Mouse (Mus musculus) frontal cortex, postnatal 14 days (tissue): Measurements from ENCODE around the gene Sh2d3c.

ENCODE experiments used
- DNase-seq, 2 experiments: peaks; one replicate each; pipeline ENCODE4 v3.0.0; 2022; ENCODE audit warnings: low spot score in 2 of 2

Sh2d3c gene

GRCm38 (mm10) chr2:32724832-32725790 lies 4.3 kb downstream of the Sh2d3c start:
- no peak for DNase-seq

DNA sequence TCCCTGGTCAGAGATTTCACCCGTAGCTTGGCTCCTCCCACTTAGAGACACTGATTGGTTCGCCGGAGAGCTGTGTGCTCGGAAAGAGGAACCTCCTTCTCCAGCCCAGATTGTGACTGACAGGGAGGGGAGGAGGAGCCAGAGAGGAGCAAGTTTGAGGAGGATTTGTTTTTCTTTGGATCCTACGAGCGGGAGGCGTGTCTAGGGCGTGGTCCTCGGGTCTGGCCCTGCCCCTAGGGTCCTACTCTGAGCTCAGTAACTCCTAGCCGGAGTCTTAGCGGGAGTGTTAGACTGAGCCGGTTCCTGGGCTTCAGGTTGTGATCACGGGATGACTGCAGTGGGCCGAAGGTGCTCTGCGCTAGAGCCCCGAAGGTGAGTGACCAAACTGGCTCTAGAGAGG lies 6.6 kb downstream of the Sh2d3c start:
- peak; percentile 78 to 80 for DNase-seq

DNA sequence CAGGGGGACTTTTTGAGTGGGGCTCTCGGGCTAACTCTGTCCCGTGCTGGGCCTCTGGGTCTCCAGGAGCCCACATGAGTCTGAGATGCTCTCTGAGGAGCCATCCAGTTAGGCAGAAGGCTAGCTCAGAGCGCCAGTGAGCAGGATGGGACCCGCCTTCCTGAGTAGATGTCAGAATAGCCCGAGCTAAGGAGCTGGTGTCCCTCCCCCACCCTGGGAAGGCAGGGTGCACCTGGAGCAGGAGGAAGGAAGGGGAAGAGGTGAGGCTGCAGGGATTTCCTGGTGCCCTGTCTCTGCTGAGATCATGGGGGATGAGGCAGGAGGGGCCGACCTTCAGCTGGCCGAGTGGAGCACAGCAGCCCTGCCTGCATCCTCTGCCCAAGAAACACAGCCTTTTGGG lies 7.6 kb downstream of the Sh2d3c start:
- DNase-seq, result no peak

- DNase-seq, result no peak
These were observed 8.7 kb downstream of the Sh2d3c start for GRCm38 (mm10) chr2:32729547-32729946.

DNA sequence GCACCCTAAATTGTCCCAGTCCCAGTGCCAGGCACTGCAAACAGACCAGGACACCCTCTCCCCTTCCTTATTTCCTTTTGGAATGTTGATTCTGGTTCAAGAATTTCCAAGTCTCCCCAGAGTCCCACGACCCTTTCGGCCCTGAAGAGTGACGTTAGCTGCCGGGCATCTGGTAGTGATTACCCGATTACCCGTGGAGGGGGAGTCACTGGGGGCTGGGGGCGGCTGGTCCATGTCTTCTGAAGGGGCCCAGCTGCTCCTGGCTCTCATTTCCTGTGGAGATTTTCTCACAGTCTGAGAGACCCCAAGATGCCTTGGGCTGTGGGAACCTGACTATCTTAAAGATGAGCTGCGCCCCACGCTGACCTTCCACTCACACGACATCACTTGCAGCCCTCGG lies 10.0 kb downstream of the Sh2d3c start:
- no peak for DNase-seq

DNA sequence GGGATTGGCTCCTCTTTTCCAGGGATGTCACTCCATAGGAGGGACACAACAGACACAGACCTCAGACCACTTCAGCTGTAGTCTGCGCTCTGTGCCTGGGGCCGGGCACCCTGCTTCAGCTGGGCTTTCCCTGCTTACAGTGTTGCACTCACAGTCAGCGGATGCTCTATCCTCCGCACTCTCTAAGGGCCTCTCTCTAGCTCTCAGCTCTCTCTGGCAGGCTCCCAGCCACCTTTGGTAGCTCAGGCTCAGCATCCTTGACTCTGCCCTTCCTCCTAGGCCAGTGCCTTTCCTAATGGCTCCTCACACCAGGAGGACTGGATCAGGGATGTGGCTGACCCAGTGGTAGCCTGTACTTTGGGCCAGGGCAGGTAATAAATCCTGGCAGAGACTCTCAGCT lies 11.1 kb downstream of the Sh2d3c start:
- DNase-seq, result no peak

- no peak for DNase-seq
These were observed 11.8 kb downstream of the Sh2d3c start for GRCm38 (mm10) chr2:32732695-32733094.

- no peak for DNase-seq
These were observed 13.6 kb downstream of the Sh2d3c start for GRCm38 (mm10) chr2:32734480-32734879.

DNA sequence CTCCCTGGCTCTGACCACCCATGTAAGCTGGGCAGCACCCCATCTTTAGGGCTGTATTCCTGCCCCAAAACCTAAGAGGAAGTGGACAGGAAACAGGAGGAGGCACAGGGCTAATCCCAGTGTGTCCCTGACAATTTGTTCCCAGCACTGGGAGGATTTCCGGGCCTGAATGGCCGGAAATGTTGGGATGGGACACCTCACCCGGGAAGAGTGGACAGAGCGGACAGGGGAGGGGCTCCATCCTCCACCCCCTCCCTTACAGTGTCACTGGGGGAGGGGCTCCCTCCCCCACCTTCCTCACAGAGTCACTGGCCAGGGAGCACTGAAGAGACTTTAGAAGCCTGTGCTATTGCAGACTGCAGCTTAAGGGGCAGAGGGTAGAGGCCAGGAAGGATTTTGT lies 14.1 kb downstream of the Sh2d3c start:
- no peak for DNase-seq

DNA sequence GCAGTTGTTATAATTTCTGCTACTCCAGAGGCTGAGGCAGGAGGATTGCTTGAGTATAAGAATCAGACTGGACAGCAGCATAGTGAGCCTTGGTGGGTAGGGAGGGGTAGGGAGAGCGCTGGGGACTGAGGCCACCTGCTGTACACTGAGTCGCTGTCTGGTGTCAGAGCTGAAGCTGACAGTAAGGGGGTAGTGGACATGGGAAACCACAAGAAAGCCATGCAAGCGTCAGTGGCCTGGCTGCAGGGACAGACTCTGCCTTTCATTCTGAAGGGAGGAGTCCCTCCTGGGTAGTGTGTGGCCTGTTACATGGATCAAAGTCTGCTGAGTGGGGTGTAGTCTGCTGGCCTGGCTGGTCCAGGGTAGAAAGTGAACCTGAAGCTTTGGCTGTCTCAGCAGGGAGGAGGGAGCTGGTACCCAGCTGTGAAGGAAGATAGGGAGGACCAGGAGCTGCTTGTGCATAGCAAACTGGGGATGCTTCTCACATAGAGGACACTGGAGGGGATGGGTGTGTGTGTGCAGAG lies 15.5 kb downstream of the Sh2d3c start:
- DNase-seq, result no peak

DNA sequence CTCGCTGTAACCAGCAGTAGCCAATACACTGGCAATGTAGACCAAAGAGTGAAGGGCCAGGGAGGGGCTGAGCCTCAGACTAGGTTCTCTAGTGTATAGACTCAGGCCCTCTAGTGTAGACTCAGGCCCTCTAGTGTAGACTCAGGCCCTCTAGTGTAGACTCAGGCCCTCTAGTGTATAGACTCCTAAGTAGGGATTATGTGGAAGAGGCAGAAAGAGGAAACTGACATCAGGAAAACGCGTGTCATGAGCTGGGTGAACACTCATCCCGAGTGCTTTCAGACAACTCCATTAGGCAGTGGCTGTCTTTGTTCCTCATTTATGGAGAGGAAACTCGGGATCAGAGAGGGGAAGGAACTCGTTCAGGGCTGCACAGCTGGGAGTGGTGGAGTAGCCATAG lies 16.2 kb downstream of the Sh2d3c start:
- DNase-seq, result no peak

GRCm38 (mm10) chr2:32739311-32739710 lies 18.5 kb downstream of the Sh2d3c start:
- DNase-seq, result no peak

- no peak for DNase-seq
These were observed 20.0 kb downstream of the Sh2d3c start, which contains the start of gene 6330409D20Rik for GRCm38 (mm10) chr2:32740916-32741272. Gene 6330409D20Rik, minus strand, starts transcription at chr2:32741016.

DNA sequence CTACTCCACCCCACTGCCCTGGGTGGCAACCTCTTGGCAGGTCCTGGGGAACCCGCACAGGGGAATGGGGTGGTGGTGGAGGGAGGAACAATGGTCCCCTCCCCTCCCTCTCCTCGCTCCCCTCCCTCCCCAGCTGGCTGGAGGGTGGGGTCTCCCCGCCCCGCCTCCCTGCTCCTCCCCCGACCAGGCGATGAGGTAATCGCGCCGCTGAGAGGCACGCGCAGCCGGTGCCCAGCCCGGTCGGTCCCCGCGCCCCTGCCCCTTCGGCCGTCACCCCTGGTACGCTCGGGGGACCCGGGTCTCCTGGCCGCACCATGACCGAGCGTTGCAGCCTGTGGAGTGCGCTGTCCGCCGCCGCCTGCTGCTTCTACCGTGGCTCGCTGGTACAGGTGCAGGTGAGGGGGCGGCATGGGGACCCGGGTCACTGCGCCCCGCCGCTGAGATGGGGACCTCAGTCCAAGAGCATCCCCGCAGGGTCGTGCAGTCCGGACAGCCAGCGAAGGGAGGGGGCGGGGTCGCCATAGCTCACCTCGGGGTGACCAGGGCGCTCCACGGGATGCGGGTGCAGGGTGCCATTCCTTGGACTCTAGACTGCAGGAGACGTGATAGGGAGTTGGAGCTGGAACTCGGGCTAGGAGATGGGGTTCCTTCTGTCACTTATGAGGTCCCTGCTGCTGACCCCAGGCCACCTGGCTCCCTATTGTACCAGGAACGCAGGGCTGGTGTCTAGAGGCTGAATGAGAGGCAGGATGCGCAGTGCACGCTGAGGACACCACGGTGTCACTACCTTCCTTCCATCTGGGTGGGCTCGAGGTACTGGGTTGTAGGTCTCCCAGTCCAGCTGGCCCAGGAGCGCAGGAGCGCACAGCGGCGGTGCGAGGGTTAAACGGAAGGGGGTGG lies 20.7 kb downstream of the Sh2d3c start:
- peak in 1 of 2 experiments; percentile 55 for DNase-seq

DNA sequence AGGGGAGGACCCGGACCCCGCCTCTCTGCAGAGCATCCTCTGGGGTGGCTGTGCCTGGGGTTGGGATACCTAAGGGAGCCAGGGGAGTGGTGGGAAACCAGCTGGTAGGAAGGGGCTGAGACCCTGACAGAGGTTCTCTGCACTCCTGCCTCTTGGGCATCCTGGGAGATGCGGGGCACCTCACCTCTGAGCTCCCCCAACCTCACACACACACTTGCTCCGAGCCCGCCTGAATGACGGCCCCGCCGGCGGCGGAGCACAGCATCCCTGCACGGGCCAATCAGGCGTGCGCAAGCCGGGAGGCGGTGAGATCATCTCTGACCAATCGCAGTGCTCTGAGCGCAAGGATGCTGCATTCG lies 21.3 kb downstream of the Sh2d3c start:
- peak; percentile 79 for DNase-seq

GRCm38 (mm10) chr2:32744272-32744982 lies 23.6 kb downstream of the Sh2d3c start:
- no peak for DNase-seq

DNA sequence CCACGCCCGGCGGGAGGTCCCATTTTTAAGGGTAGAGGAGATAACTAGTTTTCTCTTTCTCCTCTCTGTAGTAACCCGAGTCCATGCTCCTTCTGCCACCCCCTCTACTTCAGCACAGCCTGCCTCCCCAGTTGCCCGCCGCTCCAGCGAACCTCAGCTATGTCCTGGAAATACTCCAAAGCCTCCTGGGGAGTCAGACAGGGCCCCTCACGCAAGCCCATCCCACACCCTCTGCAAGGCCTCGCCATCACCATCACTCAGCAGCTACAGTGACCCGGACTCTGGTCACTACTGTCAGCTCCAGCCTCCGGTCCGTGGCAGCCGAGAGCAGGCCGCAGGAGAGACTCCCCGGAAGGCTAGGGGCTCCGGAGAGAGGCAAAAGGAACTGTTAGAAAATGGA lies 28.2 kb downstream of the Sh2d3c start:
- DNase-seq, result no peak

- DNase-seq, result no peak
These were observed 29.3 kb downstream of the Sh2d3c start for GRCm38 (mm10) chr2:32750199-32750598.

DNA sequence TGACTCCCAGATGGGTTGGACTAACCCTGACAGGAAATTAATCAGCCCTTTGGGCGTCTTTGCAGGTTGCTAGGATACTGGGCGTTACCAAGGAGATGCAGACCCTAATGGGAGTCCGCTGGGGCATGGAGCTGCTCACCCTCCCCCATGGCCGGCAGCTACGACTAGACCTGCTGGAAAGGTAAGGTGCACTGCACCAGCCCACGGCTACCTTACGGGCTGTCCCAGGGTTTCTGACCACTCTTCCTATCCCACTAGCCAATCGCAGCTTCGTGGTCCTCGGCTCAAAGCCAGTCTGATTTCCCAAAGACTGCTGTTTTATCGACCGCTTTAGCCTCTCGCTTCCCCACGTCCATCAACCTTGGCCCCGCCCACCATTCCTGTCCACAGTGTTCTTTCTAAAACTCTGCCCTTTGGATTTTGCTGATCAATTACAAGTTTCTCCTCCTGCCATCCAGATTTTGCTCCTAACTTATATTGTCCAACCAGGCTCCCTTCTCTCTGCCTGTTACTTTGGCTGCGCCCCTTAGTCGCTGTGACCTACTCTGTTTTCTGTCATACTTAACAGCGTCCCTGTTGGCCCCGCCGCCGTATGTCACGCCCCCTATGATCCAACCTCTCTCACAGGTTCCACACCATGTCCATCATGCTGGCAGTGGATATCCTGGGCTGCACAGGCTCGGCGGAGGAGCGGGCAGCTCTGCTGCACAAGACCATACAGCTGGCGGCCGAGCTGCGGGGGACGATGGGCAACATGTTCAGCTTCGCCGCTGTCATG lies 30.2 kb downstream of the Sh2d3c start:
- no peak for DNase-seq

GRCm38 (mm10) chr2:32751665-32752033 lies 30.8 kb downstream of the Sh2d3c start:
- DNase-seq, result no peak

DNA sequence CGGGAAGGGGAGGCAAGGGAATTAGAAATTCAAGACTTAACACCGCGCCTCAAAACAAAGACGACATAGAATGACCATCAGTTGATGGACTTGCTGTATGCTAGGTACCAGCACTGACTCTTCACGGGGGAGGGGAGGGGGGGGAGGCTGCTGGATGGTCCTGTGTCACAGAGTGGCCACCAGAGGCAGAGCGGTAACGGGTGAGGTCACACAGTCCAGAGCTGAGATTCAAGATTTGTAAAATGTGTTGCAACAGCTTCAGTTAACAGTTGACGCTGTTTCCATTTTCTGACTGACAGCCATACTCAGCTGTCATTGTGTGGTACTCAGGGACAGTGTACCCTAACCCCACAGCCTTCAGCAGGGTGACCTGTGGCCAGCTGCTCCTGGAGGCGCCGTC lies 31.3 kb downstream of the Sh2d3c start:
- no peak for DNase-seq
